Mouse (Mus musculus) thymus, adult 2 months (tissue): ENCODE data around the gene L3mbtl3.

Source experiments
- CTCF ChIP-seq: fragments of 200-500 bp; IDR thresholded peaks from 2 replicates; pipeline ENCODE4 v1.5.1; 2012; ENCODE audit warnings: mild to moderate bottlenecking, control low read depth, low read length, moderate library complexity, borderline replicate concordance; ENCODE audit not compliant: control insufficient read depth, poor library complexity, insufficient read depth; ENCODE audit errors: extremely low read depth
- POLR2A ChIP-seq: fragments of 200-500 bp; IDR thresholded peaks from 2 replicates; pipeline ENCODE4 v1.6.1; 2012; ENCODE audit warnings: mild to moderate bottlenecking, low read length, control low read depth, moderate library complexity; ENCODE audit not compliant: control insufficient read depth, poor library complexity, insufficient read depth; ENCODE audit errors: extremely low read depth

DNA sequence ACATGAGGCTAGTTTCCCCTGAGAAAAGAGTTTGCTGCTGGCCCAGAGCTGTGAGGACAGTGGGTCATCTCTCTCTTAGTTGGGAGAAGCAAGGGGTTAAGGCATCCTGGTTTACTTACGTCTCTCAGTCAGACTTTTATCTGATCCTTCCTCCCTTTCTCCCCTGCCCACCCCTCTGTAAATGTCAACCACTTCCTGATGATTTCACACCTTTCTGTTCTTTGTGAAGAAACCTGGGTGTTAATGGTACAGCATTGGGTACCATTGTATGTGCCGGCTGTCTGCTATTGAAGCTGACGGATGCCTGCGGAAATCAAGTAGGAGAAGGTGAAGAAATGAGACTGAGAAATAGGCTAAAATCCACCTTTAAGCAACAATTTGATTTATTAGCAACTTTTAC lies 146.3 kb downstream of the L3mbtl3 start, which contains the start of gene Samd3:
- TF ChIP-seq CTCF: no peak
- TF ChIP-seq POLR2A: no peak
